Mouse (Mus musculus) heart, postnatal 0 days (tissue): ENCODE measurements around the gene Ncam2.

Experiments
- CTCF ChIP-seq: IDR thresholded peaks from 2 replicates; pipeline ENCODE4 v1.5.1; 2016; ENCODE audit warnings: antibody characterized with exemption, control low read depth, low read depth
- EP300 ChIP-seq: IDR thresholded peaks from 2 replicates; pipeline ENCODE4 v1.6.1; 2016; ENCODE audit warnings: antibody characterized with exemption, low read depth

GRCm38 (mm10) chr16:81651550-81651949 is 451.1 kb downstream of the Ncam2 start:
- TF ChIP-seq CTCF (no peak), EP300 (no peak)
